Mouse (Mus musculus) kidney, adult 2 months (tissue): ENCODE results near the gene Camkk1.

ENCODE experiments used
- CTCF ChIP-seq: fragments of 200-500 bp; conservative IDR thresholded peaks from 2 replicates; pipeline ENCODE4 v1.5.1; 2011; ENCODE audit warnings: low read depth, mild to moderate bottlenecking, control low read depth, low read length, moderate library complexity, mixed read lengths; ENCODE audit not compliant: insufficient read depth, insufficient read length
- POLR2A ChIP-seq: fragments of 200-500 bp; IDR thresholded peaks from one replicate; pipeline ENCODE4 v1.6.1; 2011; ENCODE audit warnings: low read depth, low read length, control low read depth

DNA sequence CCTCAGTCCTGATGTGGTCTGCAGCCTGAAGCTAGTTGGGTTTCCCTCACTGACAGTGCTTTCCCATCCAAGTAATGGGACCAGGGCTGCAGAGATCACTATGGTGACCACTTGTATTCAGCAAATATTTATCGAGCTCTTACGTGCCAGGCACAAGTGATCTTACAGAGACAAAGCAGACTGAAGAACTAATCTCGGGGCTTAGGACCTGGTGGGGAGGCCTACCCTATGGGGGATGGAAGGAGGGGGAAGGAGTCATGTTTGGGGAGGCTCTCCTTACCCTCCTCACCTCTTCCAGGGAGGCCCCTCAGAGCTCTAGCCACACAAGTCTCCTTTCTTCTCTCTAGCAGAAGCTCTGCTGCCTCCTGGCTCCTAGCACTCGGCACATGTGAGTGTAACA is 5.0 kb downstream of the Camkk1 start:
- TF ChIP-seq CTCF (no peak), POLR2A (no peak)
